Mouse (Mus musculus): ENCODE data around the gene Rhot2.

GRCm38 (mm10) chr17:25830200-25830753, 14.4 kb downstream of the Rhot2 start:
- TF ChIP-seq CTCF (IDR thresholded peaks at IDR 0.05; ENCODE audit: control insufficient read depth, insufficient read depth, insufficient read length): no peak
- no peak for TF ChIP-seq CEBPB (IDR thresholded peaks at IDR 0.05; ENCODE audit: low read depth)
- TF ChIP-seq MAX (IDR thresholded peaks at IDR 0.05): no peak
- TF ChIP-seq USF1 (IDR thresholded peaks at IDR 0.05; ENCODE audit: low read depth): no peak
